Mouse (Mus musculus) kidney, adult 2 months (tissue): Measurements from ENCODE around the gene Blvrb.

Experiments used
- CTCF ChIP-seq: fragments of 200-500 bp; conservative IDR thresholded peaks from 2 replicates; pipeline ENCODE4 v1.5.1; 2011; ENCODE audit warnings: low read depth, mild to moderate bottlenecking, control low read depth, low read length, moderate library complexity, mixed read lengths; ENCODE audit not compliant: insufficient read depth, insufficient read length
- POLR2A ChIP-seq: fragments of 200-500 bp; IDR thresholded peaks from one replicate; pipeline ENCODE4 v1.6.1; 2011; ENCODE audit warnings: low read depth, low read length, control low read depth

GRCm38 (mm10) chr7:27476098-27476635, 28.4 kb downstream of the Blvrb start:
- no peak for TF ChIP-seq CTCF
- no peak for TF ChIP-seq POLR2A
